Mouse (Mus musculus) urinary bladder, adult 2 months (tissue): ENCODE results near the gene Ank3. TPM values are rescaled to one million over a fixed set of nuclear protein-coding genes. Genes with fewer than 3 reads are reported as not detected.

ENCODE experiments used
- DNase-seq: peaks from one replicate; pipeline ENCODE4 v3.0.0; 2022; ENCODE audit warnings: low spot score
- polyA plus RNA-seq: library from polyadenylated mRNA; depleted of rRNA; stranded (reverse); fragments of >200 nt; gene quantifications from 2 replicates; pipeline ENCODE4 v1.2.3, GENCODE M21; 2012

Ank3 gene
- polyA plus RNA-seq, 1 experiment = 27.3 TPM

DNA sequence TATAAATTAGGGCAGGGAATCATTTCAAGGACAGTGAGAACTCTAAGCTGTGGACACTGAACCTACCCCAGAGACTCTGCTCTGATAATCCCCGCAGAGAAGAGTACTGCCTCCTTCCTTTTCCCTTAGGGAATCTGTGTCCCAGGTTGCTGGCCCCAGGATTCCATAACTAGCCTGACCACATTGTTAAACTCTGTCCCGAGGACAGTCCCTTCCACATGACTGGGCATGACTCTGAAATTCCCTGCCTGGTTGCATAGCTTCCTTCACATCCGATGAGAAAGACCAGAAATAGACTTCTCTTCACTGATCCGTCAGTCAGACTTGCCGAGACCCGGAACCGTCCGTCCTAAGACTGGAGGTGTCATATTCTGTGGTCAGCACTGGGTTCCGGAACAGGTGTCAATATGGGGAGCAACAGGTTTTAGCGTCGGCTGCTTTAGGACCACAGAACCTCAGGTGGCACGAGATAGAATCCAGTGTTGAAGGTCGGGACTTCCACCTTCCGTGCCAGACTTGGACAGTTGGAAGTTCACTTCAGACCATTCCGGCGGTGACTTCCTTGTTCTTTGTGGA, 219.1 kb downstream of the Ank3 start:
- no peak for DNase-seq

- no peak for DNase-seq
Measured at GRCm38 (mm10) chr10:69620692-69621382, 222.3 kb downstream of the Ank3 start.

DNA sequence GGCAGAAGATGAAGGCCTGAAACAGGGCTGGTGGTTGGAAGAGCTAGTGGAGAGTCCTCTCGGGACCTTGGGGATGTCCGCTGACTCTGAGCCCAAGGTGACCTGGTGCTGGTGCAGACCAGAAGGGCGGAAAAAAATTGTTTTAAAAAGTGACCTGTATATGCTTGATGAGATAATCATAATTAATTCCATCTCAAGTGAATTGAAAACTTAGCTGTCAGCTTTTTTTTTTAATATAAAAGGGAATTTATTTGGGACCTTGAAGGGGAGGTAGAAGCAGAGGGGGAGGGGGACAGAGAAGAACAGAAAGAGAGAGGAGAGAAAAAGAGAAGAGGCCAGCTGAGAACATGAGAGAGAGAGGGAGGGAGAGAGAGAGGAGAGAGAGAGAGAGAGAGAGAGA, 229.2 kb downstream of the Ank3 start:
- DNase-seq = no peak

DNA sequence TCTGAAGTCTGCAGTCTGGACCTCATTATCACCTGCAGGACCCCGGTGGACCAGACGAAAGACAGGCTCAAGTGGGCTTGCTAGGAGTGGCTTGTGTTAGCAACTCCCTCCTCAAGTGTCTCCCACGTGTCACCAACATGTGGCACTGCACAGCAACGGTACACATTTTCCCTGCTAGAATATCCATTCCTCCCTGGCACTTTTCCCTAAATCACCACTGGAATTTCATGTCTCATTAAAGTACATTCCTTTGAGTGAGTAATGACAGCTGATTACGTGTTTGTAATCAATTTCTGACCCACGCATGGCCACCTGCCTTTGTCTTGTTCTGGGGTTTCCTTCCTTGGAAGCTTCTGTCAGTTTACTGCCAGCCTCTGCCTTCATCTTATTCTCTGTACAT, 230.2 kb downstream of the Ank3 start:
- DNase-seq = no peak

DNA sequence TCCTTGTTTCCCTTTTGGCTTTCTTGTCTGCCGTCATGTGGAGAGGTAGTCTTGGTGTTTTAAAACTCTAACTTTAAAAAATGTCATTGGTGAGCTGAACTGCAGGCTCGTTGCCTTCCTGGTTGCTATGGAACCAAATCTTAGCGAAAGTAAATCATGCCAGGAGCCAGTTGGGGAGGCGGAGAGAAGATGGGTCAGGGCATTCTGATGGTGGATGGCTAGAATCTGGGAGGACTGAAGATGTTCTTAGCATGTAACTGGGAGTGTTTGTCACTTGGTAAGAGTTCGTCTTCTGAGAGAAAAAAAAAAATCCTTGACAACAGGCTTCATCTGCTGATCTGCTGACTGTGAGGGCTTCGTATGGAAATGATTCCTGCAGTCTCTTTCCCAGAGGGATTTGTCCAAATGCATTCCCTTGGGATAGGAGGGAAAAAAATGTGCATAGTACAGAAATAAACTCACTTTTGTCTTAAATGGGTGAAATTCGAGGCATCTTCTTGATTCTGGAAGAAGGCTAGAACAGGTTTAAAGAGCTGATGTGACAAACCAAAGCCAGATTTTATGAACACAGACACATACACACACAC, 232.3 kb downstream of the Ank3 start:
- no peak for DNase-seq

DNA sequence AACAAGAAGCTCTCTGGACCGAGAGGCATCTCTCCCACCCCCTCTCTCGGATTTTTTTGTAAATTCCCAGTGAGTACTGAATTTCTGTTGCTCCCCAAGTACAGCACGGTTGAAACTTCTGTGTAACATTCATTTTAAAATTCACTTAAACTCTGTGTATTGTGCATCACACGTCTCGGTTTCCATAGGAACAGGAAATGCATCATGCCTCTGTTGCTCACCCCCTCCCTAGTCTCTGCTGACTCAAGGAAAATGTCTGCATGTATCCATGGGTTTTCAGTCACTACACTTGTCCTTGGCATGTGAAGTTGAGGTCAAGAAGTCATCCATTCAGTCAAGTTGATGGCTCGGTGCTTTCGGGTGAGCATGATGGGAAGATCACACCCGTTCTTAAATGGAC, 234.3 kb downstream of the Ank3 start:
- no peak for DNase-seq

GRCm38 (mm10) chr10:69634891-69635290, 236.3 kb downstream of the Ank3 start:
- no peak for DNase-seq

DNA sequence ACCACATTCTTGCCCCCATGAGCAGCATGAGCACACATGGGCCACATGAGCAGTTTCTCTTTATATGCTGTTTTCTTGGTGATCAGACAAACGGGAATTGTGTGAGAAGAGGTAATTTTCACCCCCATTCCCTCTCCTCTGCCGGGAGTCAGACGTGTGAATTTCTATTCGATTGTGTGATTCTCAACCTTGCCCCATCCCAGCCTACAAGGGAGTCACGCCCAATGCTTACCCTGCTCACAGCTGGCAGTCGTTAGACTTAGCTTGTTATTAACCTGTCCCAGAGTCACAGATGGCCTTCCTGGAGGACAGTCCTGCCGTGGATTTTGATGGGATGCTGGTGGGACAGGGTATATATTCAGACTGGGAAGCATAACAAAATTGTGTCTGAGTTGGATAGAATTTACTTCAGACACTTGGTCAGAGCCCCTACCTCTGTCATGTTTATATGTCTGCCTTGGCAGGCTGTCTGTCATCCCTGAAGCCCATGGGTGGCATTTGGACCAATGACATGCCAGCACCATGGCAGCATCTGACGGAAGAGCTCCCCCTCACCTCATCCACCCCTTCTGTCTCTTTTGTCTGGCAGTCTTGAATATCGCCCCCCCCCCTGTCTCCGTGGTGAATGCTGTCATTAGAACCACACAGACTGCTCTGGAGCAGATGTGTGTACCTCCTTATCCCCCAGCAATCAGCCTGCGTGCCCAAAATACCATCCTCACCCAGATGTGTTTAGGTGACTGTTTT, 237.5 kb downstream of the Ank3 start:
- no peak for DNase-seq

DNA sequence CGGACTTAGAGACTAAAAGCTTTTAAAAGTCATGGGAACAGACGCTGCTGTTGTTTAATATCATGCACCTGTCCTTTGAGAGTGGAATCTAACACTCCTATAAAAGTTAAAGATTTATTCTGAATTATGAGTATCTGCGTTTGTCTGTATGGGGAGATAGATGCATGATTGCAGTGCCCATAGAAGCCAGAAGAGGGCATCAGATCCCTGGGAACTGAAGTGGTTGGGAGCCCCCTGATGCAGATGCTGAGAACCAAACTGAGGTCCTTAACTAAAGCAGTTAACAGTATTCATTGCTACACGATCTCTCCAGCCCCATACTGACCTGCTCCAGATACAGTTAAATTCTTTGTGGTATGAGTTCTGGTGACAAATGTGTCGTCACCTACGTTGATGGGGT, 240.6 kb downstream of the Ank3 start:
- no peak for DNase-seq

DNA sequence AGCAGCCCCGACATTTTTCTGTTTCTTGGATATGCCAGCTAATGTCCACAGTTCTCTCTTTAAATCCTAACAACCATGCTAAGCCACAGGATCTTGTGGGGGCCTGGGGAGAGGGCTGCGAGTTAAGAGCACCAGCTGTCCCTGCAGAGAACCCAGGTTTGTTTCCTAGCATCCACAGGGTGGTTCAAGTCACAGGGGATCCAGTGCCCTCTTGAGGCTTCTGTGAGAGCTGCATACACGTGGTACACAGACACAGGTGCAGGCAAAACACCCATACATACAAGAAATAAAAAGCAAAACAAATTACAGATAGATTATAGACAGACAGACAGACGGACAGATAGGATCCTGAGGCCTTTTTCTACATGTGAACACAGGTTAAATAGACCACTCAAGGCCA, 242.0 kb downstream of the Ank3 start:
- DNase-seq = no peak

GRCm38 (mm10) chr10:69643481-69643880, 244.9 kb downstream of the Ank3 start:
- DNase-seq = no peak

GRCm38 (mm10) chr10:69643986-69644385, 245.4 kb downstream of the Ank3 start:
- DNase-seq = peak; percentile 3

GRCm38 (mm10) chr10:69645311-69645802, 246.8 kb downstream of the Ank3 start:
- DNase-seq = peak; percentile 11

DNA sequence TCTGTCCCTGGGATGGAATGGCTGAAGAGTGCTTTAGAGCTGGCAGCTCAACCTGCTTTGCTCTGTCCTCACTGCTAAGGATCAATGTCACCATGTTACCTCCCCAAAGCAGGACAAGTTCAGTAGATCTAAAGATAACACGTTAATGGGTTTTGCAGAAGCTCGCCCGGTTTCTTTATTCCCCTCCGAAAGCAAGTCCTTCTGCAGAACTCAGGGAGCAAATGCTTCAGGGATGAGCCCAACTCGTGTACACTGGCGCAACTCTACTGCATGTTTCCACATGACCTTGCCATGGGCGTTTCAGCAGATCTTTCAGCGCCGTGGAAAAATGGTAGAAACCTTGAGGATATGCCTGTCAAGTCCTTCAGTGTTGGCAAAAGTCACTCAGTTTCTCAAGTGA, 247.4 kb downstream of the Ank3 start:
- DNase-seq = no peak

- DNase-seq = no peak
Measured at GRCm38 (mm10) chr10:69650074-69650473, 251.5 kb downstream of the Ank3 start.

GRCm38 (mm10) chr10:69652660-69653059, 254.1 kb downstream of the Ank3 start:
- no peak for DNase-seq

GRCm38 (mm10) chr10:69653121-69653677, 254.6 kb downstream of the Ank3 start:
- no peak for DNase-seq

- DNase-seq = no peak
Measured at GRCm38 (mm10) chr10:69654176-69654575, 255.6 kb downstream of the Ank3 start.

- no peak for DNase-seq
Measured at GRCm38 (mm10) chr10:69654866-69655633, 256.5 kb downstream of the Ank3 start.

DNA sequence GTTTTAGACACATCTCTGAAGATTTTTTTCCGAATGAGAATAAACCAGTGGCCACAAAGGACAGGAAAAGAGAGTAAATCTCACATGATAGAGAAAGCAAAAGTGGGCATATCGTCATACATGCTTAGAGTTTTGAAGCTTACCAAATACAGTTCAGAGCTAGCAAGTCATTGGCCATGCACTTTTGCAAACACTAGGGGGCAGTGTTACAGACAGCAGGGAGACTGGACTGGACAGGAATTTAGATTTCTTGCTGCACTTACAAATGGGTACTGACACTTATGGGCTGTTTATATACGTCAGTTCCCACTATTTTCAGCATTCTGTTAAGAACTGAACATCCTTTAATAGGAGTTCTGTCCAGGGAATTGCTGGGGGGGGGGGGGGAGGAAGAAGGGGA, 257.7 kb downstream of the Ank3 start:
- no peak for DNase-seq

- no peak for DNase-seq
Measured at GRCm38 (mm10) chr10:69659818-69660217, 261.2 kb downstream of the Ank3 start.
